In genomic region chr16:10447781-10448180, GRCm38 (mm10) we compare ENCODE assay signal across 8 mouse cellular contexts. TPM values are rescaled to one million over a fixed set of nuclear protein-coding genes. Genes with fewer than 3 reads are reported as not detected.
DNase-seq lines count a peak whose midpoint lies in the region; ATAC-seq lines count a peak whose summit lies in the region.

No protein-coding gene starts in this region.

- peak overlapping the region; percentile 57 for H3K4me3 ChIP-seq in forebrain, embryonic 14.5 days (ENCODE audit: low read depth, low read length)
- peak overlapping the region; percentile 47 for H3K4me3 ChIP-seq in limb, embryonic 15.5 days

- no peaks in the 10 kb centered on the region for H3K36me3 ChIP-seq in forebrain, embryonic 14.5 days (ENCODE audit: control insufficient read depth, insufficient read depth, low read length)
- H3K36me3 ChIP-seq in limb, embryonic 15.5 days: no peaks in the 10 kb centered on the region

- no peak; the same call in 1 of the 2 replicates for ATAC-seq in forebrain, embryonic 14.5 days
- ATAC-seq in limb, embryonic 15.5 days (ENCODE audit: insufficient number of reproducible peaks, low FRiP score, low TSS enrichment, low read depth): no peak

- H3K27ac ChIP-seq in forebrain, embryonic 14.5 days (ENCODE audit: low read depth, low read length): no peak overlapping the region
- no peak overlapping the region for H3K27ac ChIP-seq in limb, embryonic 15.5 days

- peak overlapping the region; percentile 72 for H3K9ac ChIP-seq in forebrain, embryonic 14.5 days (ENCODE audit: low read length)
- peak overlapping the region; percentile 28 for H3K9ac ChIP-seq in limb, embryonic 15.5 days

- no peaks in the 10 kb centered on the region for H3K27me3 ChIP-seq in forebrain, embryonic 14.5 days (replicated peaks; ENCODE audit: control insufficient read depth, insufficient read depth, low read length)
- no peaks in the 10 kb centered on the region for H3K27me3 ChIP-seq in limb, embryonic 15.5 days

- peaks cover 16% of the 10 kb centered on the region for H3K4me1 ChIP-seq in forebrain, embryonic 14.5 days (ENCODE audit: control insufficient read depth, insufficient read depth, low read length)
- H3K4me1 ChIP-seq in limb, embryonic 15.5 days: peaks cover 22% of the 10 kb centered on the region

- WGBS in forebrain, embryonic 14.5 days: 64% methylated on average over 2 of the region's 2 CpGs
- WGBS in limb, embryonic 15.5 days: 44% methylated on average over 2 of the region's 2 CpGs

- H3K4me2 ChIP-seq in forebrain, embryonic 14.5 days (ENCODE audit: low read length): peak overlapping the region; percentile 83
- peak overlapping the region; percentile 62 for H3K4me2 ChIP-seq in limb, embryonic 15.5 days

- DNase-seq in cerebellum, adult 9-11 months: peak; percentile 21
- DNase-seq in cerebellum, postnatal 4 days (ENCODE audit: low spot score in 2 of 2): no peak
- peak; percentile 40 for DNase-seq in A20 (ENCODE audit: low read depth, low spot score)
- no peak for DNase-seq in forebrain, embryonic 14.5 days (ENCODE audit: low spot score)
- no peak for DNase-seq in right cerebral cortex, postnatal 14 days
- no peak for DNase-seq in T-cell, adult 2 months (ENCODE audit: low spot score)
- DNase-seq in embryo, embryonic 9.5 days (ENCODE audit: extremely low spot score): no peak

- H3K9me3 ChIP-seq in forebrain, embryonic 14.5 days (replicated peaks; ENCODE audit: control insufficient read depth, low read length): no peaks in the 10 kb centered on the region
- H3K9me3 ChIP-seq in limb, embryonic 15.5 days: no peaks in the 10 kb centered on the region

RNA-seq across cellular contexts. Expression of gene Tvp23a, which starts 0.6 kb away (rescaled TPM):
- 38.9 and 45.8 TPM in 2 replicates for polyA plus RNA-seq in forebrain, embryonic 14.5 days (2014; fragmentation: Nextera tagmentation; extraction: Ambion mirVana)
- polyA plus RNA-seq in limb, embryonic 15.5 days (2015; fragmentation: Nextera tagmentation; extraction: Ambion mirVana): 10.6 and 12.1 TPM in 2 replicates

RNA-seq across cellular contexts. Expression of gene Ciita, which starts 32.1 kb away (rescaled TPM):
- 0.12 and 0.15 TPM in 2 replicates for polyA plus RNA-seq in forebrain, embryonic 14.5 days (2014; fragmentation: Nextera tagmentation; extraction: Ambion mirVana)
- 0.26 and 0.37 TPM in 2 replicates for polyA plus RNA-seq in limb, embryonic 15.5 days (2015; fragmentation: Nextera tagmentation; extraction: Ambion mirVana)

RNA-seq across cellular contexts. Expression of gene Nubp1, which starts 36.0 kb away (rescaled TPM):
- polyA plus RNA-seq in forebrain, embryonic 14.5 days (2014; fragmentation: Nextera tagmentation; extraction: Ambion mirVana): 40.7 and 49.4 TPM in 2 replicates
- 44.1 and 46.1 TPM in 2 replicates for polyA plus RNA-seq in limb, embryonic 15.5 days (2015; fragmentation: Nextera tagmentation; extraction: Ambion mirVana)

RNA-seq across cellular contexts. Expression of gene Tekt5, which starts 52.5 kb away (rescaled TPM):
- 2.7 and 2.9 TPM in 2 replicates for polyA plus RNA-seq in forebrain, embryonic 14.5 days (2014; fragmentation: Nextera tagmentation; extraction: Ambion mirVana)
- 1.6 and 2.7 TPM in 2 replicates for polyA plus RNA-seq in limb, embryonic 15.5 days (2015; fragmentation: Nextera tagmentation; extraction: Ambion mirVana)

Comparison
In these comparisons a context has a peak if more than half of its experiments do, and no peak if none do; other contexts are left out.
1. DNase-seq: peak in cerebellum, adult 9-11 months (single experiment) and A20 (single experiment); none in cerebellum, postnatal 4 days (0 of 2), forebrain, embryonic 14.5 days (single experiment), right cerebral cortex, postnatal 14 days (single experiment), T-cell, adult 2 months (single experiment) and embryo, embryonic 9.5 days (single experiment).